Mouse (Mus musculus): ENCODE measurements around the gene Clmn. TPM values are rescaled to one million over a fixed set of nuclear protein-coding genes. Genes with fewer than 3 reads are reported as not detected.

Gene Clmn
- polyA plus RNA-seq, 1 experiment from 2014 or later, result 0.49 TPM

DNA sequence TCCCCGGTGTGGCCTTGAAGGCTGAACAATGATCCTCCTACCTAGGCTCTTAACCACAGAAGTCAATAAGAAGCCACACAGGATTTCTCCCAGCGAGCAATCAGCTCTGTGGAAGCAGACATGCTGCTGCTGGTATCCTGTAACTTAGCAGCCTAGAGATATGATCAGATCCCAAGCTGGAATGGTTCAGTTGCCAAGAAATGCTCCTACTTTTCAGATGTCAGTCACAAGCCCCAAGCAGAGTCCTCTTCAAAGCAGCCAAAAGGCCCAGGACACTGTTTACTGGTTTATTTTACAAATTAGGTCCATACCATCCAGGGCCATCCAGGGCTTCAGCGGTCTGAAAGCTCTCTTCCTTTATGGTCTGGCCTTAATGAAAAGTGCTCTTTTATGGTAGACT, 143.9 kb downstream of the Clmn start:
- peaks cover 25% of the 10 kb centered on the region for H3K36me3 ChIP-seq (ENCODE audit: control insufficient read depth, insufficient read depth)
- H3K4me2 ChIP-seq (ENCODE audit: low read depth, low read length), result no peak overlapping the region
- H3K4me1 ChIP-seq (ENCODE audit: control insufficient read depth, insufficient read depth, low read length), result 0 out of 2 replicates have a peak, but pooled peaks cover 4% of the 10 kb centered on the region
- H3K4me3 ChIP-seq (ENCODE audit: low read length), result no peak overlapping the region
- H3K9ac ChIP-seq (ENCODE audit: low read length), result no peak overlapping the region
- H3K9me3 ChIP-seq (replicated peaks; ENCODE audit: control insufficient read depth, low read length), result no peaks in the 10 kb centered on the region
- no peaks in the 10 kb centered on the region for H3K27me3 ChIP-seq (ENCODE audit: control insufficient read depth, insufficient read depth, low read length)
- WGBS, result 75% methylated on average over 3 of the region's 3 CpGs
- no peak for ATAC-seq (replicated peaks; ENCODE audit: extremely low read depth, insufficient read depth, low FRiP score)
- H3K27ac ChIP-seq (ENCODE audit: low read length), result no peak overlapping the region

DNA sequence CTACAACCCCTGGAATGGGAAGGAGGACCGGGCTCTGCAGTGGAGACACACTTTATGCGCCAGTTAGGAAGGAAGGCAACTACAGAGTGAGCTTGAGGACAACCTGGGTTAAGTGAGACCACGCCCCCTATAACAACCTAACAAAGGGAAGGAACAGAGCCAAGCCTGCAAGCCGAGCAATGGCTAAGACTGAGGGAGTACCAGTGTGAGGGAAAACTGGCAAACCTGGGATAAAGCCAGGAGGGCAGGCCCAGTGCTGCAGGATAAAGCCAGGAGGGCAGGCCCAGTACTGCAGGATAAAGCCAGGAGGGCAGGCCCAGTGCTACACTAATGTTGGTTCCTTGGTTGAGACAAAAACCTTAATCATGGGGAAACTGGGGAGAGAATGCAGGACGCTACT, 145.9 kb downstream of the Clmn start:
- no peaks in the 10 kb centered on the region for H3K9me3 ChIP-seq (replicated peaks; ENCODE audit: control insufficient read depth, low read length)
- peaks cover 27% of the 10 kb centered on the region for H3K36me3 ChIP-seq (ENCODE audit: control insufficient read depth, insufficient read depth)
- H3K4me2 ChIP-seq (ENCODE audit: low read depth, low read length), result no peak overlapping the region
- ATAC-seq (replicated peaks; ENCODE audit: extremely low read depth, insufficient read depth, low FRiP score), result no peak; the same call in 1 of the 2 replicates
- H3K9ac ChIP-seq (ENCODE audit: low read length), result no peak overlapping the region
- 70% methylated on average over 5 of the region's 5 CpGs for WGBS
- 0 out of 2 replicates have a peak, but pooled peaks cover 4% of the 10 kb centered on the region for H3K4me1 ChIP-seq (ENCODE audit: control insufficient read depth, insufficient read depth, low read length)
- H3K27ac ChIP-seq (ENCODE audit: low read length), result no peak overlapping the region
- no peaks in the 10 kb centered on the region for H3K27me3 ChIP-seq (ENCODE audit: control insufficient read depth, insufficient read depth, low read length)
- no peak overlapping the region for H3K4me3 ChIP-seq (ENCODE audit: low read length)

DNA sequence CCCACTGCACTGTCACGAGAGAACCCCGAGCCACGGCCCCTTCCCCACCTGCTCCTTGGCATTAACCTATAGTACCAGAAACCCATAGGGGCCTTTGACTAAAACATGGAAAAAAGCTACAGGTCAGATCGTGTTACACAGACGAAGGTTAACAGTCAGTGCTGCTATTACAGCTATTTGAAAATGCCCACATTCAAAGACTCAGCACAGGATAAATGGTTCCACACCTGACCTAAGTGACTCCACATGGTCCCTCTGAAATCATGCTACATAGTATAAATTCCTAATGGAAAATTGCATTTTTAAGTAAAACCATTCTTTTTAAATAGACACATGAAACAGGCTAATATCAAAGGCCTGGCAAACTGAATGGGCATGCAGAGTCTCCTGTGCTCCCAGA, 148.5 kb downstream of the Clmn start:
- Histone ChIP-seq H3K4me1 (ENCODE audit: control insufficient read depth, insufficient read depth, low read length) (0 out of 2 replicates have a peak, but pooled peaks cover 4% of the 10 kb centered on the region), H3K27ac (ENCODE audit: low read length) (no peak overlapping the region), H3K4me2 (ENCODE audit: low read depth, low read length) (no peak overlapping the region), H3K9me3 (replicated peaks; ENCODE audit: control insufficient read depth, low read length) (no peaks in the 10 kb centered on the region), H3K9ac (ENCODE audit: low read length) (no peak overlapping the region), H3K27me3 (ENCODE audit: control insufficient read depth, insufficient read depth, low read length) (no peaks in the 10 kb centered on the region), H3K4me3 (ENCODE audit: low read length) (no peak overlapping the region), H3K36me3 (ENCODE audit: control insufficient read depth, insufficient read depth) (peaks cover 29% of the 10 kb centered on the region)
- ATAC-seq (replicated peaks; ENCODE audit: extremely low read depth, insufficient read depth, low FRiP score), result no peak
- 90% methylated on average over 5 of the region's 5 CpGs for WGBS

DNA sequence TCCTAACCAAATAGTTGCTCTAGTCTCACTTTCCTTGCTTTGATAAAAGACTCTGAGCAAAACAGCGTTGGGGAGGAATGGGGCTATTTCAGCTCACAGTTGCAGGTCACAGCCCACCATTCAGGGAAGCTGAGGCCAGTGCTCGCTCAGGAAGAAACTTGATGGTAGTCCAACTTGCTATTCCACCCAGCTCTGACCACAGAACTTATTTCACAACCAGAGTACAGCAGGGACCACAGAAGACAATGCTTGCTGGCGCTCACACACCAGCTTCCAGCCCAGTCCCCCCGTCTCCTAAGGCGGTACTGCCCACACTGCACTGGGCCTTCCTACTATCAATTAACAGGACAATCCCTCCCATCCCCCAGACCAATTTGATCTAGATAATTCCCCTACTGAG, 149.4 kb downstream of the Clmn start:
- Histone ChIP-seq H3K9me3 (replicated peaks; ENCODE audit: control insufficient read depth, low read length) (no peaks in the 10 kb centered on the region), H3K4me3 (ENCODE audit: low read length) (no peak overlapping the region), H3K27me3 (ENCODE audit: control insufficient read depth, insufficient read depth, low read length) (no peaks in the 10 kb centered on the region), H3K27ac (ENCODE audit: low read length) (no peak overlapping the region), H3K9ac (ENCODE audit: low read length) (no peak overlapping the region), H3K4me1 (ENCODE audit: control insufficient read depth, insufficient read depth, low read length) (0 out of 2 replicates have a peak, but pooled peaks cover 4% of the 10 kb centered on the region), H3K4me2 (ENCODE audit: low read depth, low read length) (no peak overlapping the region), H3K36me3 (ENCODE audit: control insufficient read depth, insufficient read depth) (peaks cover 31% of the 10 kb centered on the region)
- 85% methylated on average over 5 of the region's 5 CpGs for WGBS
- no peak for ATAC-seq (replicated peaks; ENCODE audit: extremely low read depth, insufficient read depth, low FRiP score)

Other genes with a start within 250 kb of the Clmn start
- 15.0 and 20.4 TPM in 2 replicates for gene Dicer1, start 113.1 kb downstream of the Clmn start, polyA plus RNA-seq (2015; fragmentation: Nextera tagmentation; extraction: Ambion mirVana)
- gene Syne3, start 144.7 kb upstream of the Clmn start, polyA plus RNA-seq (2015; fragmentation: Nextera tagmentation; extraction: Ambion mirVana), result 1.9 and 2.0 TPM in 2 replicates
- 170 and 173 TPM in 2 replicates for gene Glrx5, start 167.6 kb upstream of the Clmn start, polyA plus RNA-seq (2015; fragmentation: Nextera tagmentation; extraction: Ambion mirVana)